Mouse (Mus musculus) limb, embryonic 12.5 days (tissue): ENCODE measurements around the gene Cenpm. TPM values are rescaled to one million over a fixed set of nuclear protein-coding genes. Genes with fewer than 3 reads are reported as not detected.

Experiments
- ATAC-seq: fragments of 200-750 bp; cut with Nextera tagmentation; 2 replicates; pipeline ENCODE4 v1.8.0; 2017; ENCODE audit warnings: low read depth, moderate TSS enrichment; ENCODE audit not compliant: insufficient number of reproducible peaks, insufficient read depth, low FRiP score, low TSS enrichment
- H3K27ac ChIP-seq: fragments of 300-500 bp; sonication (generic); 2 replicates; pipeline ENCODE4 v1.5.1; 2016; ENCODE audit warnings: mild to moderate bottlenecking, moderate library complexity
- H3K27me3 ChIP-seq: fragments of 300-500 bp; sonication (generic); 2 replicates; pipeline ENCODE4 v1.6.1; 2016; ENCODE audit warnings: mild to moderate bottlenecking, moderate library complexity
- H3K36me3 ChIP-seq: fragments of 300-500 bp; sonication (generic); 2 replicates; pipeline ENCODE4 v1.6.1; 2016; ENCODE audit warnings: mild to moderate bottlenecking, moderate library complexity
- H3K4me1 ChIP-seq: fragments of 300-500 bp; sonication (generic); replicated peaks from 2 replicates; pipeline ENCODE4 v1.6.1; 2016
- H3K4me2 ChIP-seq: fragments of 300-500 bp; sonication (generic); 2 replicates; pipeline ENCODE4 v1.6.1; 2016; ENCODE audit warnings: mild to moderate bottlenecking, moderate library complexity
- H3K4me3 ChIP-seq: fragments of 300-500 bp; sonication (generic); replicated peaks from 2 replicates; pipeline ENCODE4 v1.5.1; 2016; ENCODE audit warnings: mild to moderate bottlenecking
- H3K9ac ChIP-seq: fragments of 300-500 bp; sonication (generic); replicated peaks from 2 replicates; pipeline ENCODE4 v1.6.1; 2016; ENCODE audit warnings: mild to moderate bottlenecking, moderate library complexity
- H3K9me3 ChIP-seq: fragments of 300-500 bp; sonication (generic); 2 replicates; pipeline ENCODE4 v1.6.1; 2016; ENCODE audit warnings: mild to moderate bottlenecking, moderate library complexity
- WGBS: fragments of 180-500 bp; shearing (Covaris S2); methylation state at CpG from one replicate; pipeline ENCODE4 v1.1.7; 2016; 5-methylcytosine and 5-hydroxymethylcytosine counted together
- polyA plus RNA-seq: library from polyadenylated mRNA; unstranded; fragments of >200 nt; fragmentation: Nextera tagmentation; extraction: Ambion mirVana; gene quantifications from 2 replicates; pipeline ENCODE4 v1.2.1, GENCODE M21; 2016

Gene Cenpm
- polyA plus RNA-seq, 1 experiment from 2014 or later = 75.5 TPM

DNA sequence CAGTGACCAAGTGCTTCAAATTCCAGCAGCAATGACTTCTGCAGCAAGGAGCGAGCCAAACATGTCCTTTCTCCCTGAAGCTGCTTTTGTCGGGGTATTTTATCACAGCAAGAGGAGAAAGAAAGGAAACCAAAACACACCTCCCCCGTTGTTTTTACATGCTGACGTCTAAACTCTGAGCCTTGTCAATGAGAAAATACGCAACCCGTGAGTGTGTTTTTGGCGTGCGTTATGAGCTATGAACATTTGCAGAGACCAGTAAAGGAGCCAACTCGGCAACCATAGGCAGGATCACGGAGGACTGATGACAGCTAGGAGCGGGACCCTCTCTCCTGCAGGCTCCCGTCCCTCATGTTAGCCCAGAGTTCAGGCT is 820 bp downstream of the Cenpm start:
- Histone ChIP-seq H3K36me3 (peaks cover 11% of the 10 kb centered on the region; the same call in 1 of the 2 replicates), H3K4me3 (peak overlapping the region; percentile 70), H3K27ac (no peak overlapping the region), H3K9me3 (no peaks in the 10 kb centered on the region), H3K4me1 (peaks cover 12% of the 10 kb centered on the region), H3K9ac (peak overlapping the region; percentile 70), H3K4me2 (peak overlapping the region; percentile 93), H3K27me3 (no peaks in the 10 kb centered on the region)
- WGBS = 11% methylated on average over 12 of the region's 12 CpGs
- ATAC-seq = 0 out of 2 replicates have a peak, but pooled peaks have one; percentile 32

- no peak for ATAC-seq
- H3K4me1 ChIP-seq = peaks cover 12% of the 10 kb centered on the region
- 74% methylated on average over 3 of the region's 3 CpGs for WGBS
- no peak overlapping the region for H3K27ac ChIP-seq
- peaks cover 16% of the 10 kb centered on the region; the same call in 1 of the 2 replicates for H3K36me3 ChIP-seq
- peak overlapping the region; percentile 70 for H3K9ac ChIP-seq
- H3K27me3 ChIP-seq = no peaks in the 10 kb centered on the region
- H3K4me3 ChIP-seq = peak overlapping the region; percentile 70
- peak overlapping the region; percentile 93 for H3K4me2 ChIP-seq
- H3K9me3 ChIP-seq = no peaks in the 10 kb centered on the region
Observed at GRCm38 (mm10) chr15:82243311-82243710, 1.2 kb downstream of the Cenpm start.

GRCm38 (mm10) chr15:82236565-82236964 is 8.0 kb downstream of the Cenpm start:
- ATAC-seq = peak; percentile 50; the same call in 1 of the 2 replicates
- 19% methylated on average over 5 of the region's 5 CpGs for WGBS
- no peaks in the 10 kb centered on the region for H3K4me1 ChIP-seq
- no peaks in the 10 kb centered on the region for H3K9me3 ChIP-seq
- H3K9ac ChIP-seq = no peak overlapping the region
- no peaks in the 10 kb centered on the region for H3K27me3 ChIP-seq
- H3K27ac ChIP-seq = no peak overlapping the region
- peaks cover 43% of the 10 kb centered on the region; the same call in 1 of the 2 replicates for H3K36me3 ChIP-seq
- H3K4me2 ChIP-seq = no peak overlapping the region
- no peak overlapping the region for H3K4me3 ChIP-seq

GRCm38 (mm10) chr15:82235661-82236060 is 8.9 kb downstream of the Cenpm start:
- Histone ChIP-seq H3K4me2 (no peak overlapping the region), H3K27me3 (no peaks in the 10 kb centered on the region), H3K36me3 (peaks cover 43% of the 10 kb centered on the region; the same call in 1 of the 2 replicates), H3K27ac (no peak overlapping the region), H3K9me3 (no peaks in the 10 kb centered on the region), H3K9ac (no peak overlapping the region), H3K4me1 (no peaks in the 10 kb centered on the region), H3K4me3 (no peak overlapping the region)
- ATAC-seq = no peak
- 86% methylated on average over 10 of the region's 10 CpGs for WGBS

- Histone ChIP-seq H3K4me3 (no peak overlapping the region), H3K36me3 (peaks cover 21% of the 10 kb centered on the region; the same call in 1 of the 2 replicates), H3K27ac (no peak overlapping the region), H3K9ac (0 out of 2 replicates have a peak overlapping the region, but pooled peaks have one; percentile 0), H3K4me1 (peaks cover 5% of the 10 kb centered on the region), H3K4me2 (no peak overlapping the region), H3K27me3 (no peaks in the 10 kb centered on the region), H3K9me3 (no peaks in the 10 kb centered on the region)
- 66% methylated on average over 4 of the region's 4 CpGs for WGBS
- no peak for ATAC-seq
Observed at GRCm38 (mm10) chr15:82232651-82233050, 11.9 kb downstream of the Cenpm start.

- no peak overlapping the region for H3K9ac ChIP-seq
- no peak for ATAC-seq
- no peak overlapping the region for H3K4me2 ChIP-seq
- no peaks in the 10 kb centered on the region for H3K9me3 ChIP-seq
- WGBS = 69% methylated on average over 11 of the region's 11 CpGs
- no peak overlapping the region for H3K27ac ChIP-seq
- H3K36me3 ChIP-seq = peaks cover 20% of the 10 kb centered on the region; the same call in 1 of the 2 replicates
- no peak overlapping the region for H3K4me3 ChIP-seq
- peaks cover 5% of the 10 kb centered on the region for H3K4me1 ChIP-seq
- H3K27me3 ChIP-seq = no peaks in the 10 kb centered on the region
Observed at GRCm38 (mm10) chr15:82231591-82232378, 12.8 kb downstream of the Cenpm start.

DNA sequence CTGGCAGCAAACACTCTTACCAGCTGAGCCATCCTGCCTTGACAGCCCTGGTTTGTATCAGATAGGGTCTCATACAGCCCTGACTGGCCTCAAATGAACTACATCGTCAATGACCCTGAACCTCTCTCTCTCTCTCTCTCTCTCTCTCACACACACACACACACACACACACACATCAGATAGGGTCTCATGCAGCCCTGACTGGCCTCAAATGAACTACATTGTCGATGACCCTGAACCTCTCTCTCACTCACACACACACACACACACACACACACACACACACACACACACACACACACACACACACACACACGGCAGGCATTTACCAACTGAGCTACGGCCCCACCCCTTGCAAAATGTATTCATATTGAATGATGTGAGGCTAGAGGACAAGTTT is 13.4 kb downstream of the Cenpm start:
- H3K4me3 ChIP-seq = no peak overlapping the region
- no peak for ATAC-seq
- H3K4me2 ChIP-seq = no peak overlapping the region
- H3K36me3 ChIP-seq = peaks cover 20% of the 10 kb centered on the region; the same call in 1 of the 2 replicates
- peaks cover 4% of the 10 kb centered on the region for H3K27me3 ChIP-seq
- H3K4me1 ChIP-seq = peaks cover 5% of the 10 kb centered on the region
- 73% methylated on average over 4 of the region's 4 CpGs for WGBS
- no peaks in the 10 kb centered on the region for H3K9me3 ChIP-seq
- H3K9ac ChIP-seq = no peak overlapping the region
- H3K27ac ChIP-seq = no peak overlapping the region

GRCm38 (mm10) chr15:82230098-82230611 is 14.4 kb downstream of the Cenpm start:
- Histone ChIP-seq H3K4me2 (no peak overlapping the region), H3K9ac (no peak overlapping the region), H3K27ac (no peak overlapping the region), H3K27me3 (peaks cover 14% of the 10 kb centered on the region), H3K36me3 (peaks cover 17% of the 10 kb centered on the region; the same call in 1 of the 2 replicates), H3K4me3 (no peak overlapping the region), H3K9me3 (no peaks in the 10 kb centered on the region), H3K4me1 (peaks cover 5% of the 10 kb centered on the region)
- ATAC-seq = no peak
- WGBS = 74% methylated on average over 6 of the region's 6 CpGs

GRCm38 (mm10) chr15:82229542-82230045 is 15.0 kb downstream of the Cenpm start:
- 40% methylated on average over 11 of the region's 11 CpGs for WGBS
- H3K4me2 ChIP-seq = no peak overlapping the region
- H3K9ac ChIP-seq = no peak overlapping the region
- H3K4me3 ChIP-seq = no peak overlapping the region
- H3K27me3 ChIP-seq = peaks cover 19% of the 10 kb centered on the region
- H3K9me3 ChIP-seq = no peaks in the 10 kb centered on the region
- ATAC-seq = no peak
- H3K4me1 ChIP-seq = peaks cover 7% of the 10 kb centered on the region
- H3K27ac ChIP-seq = no peak overlapping the region
- H3K36me3 ChIP-seq = peaks cover 16% of the 10 kb centered on the region; the same call in 1 of the 2 replicates

GRCm38 (mm10) chr15:82225769-82226168 is 18.8 kb downstream of the Cenpm start:
- Histone ChIP-seq H3K4me1 (peaks cover 17% of the 10 kb centered on the region), H3K27ac (no peak overlapping the region), H3K27me3 (peaks cover 49% of the 10 kb centered on the region), H3K4me3 (no peak overlapping the region), H3K9me3 (no peaks in the 10 kb centered on the region), H3K4me2 (no peak overlapping the region), H3K36me3 (no peaks in the 10 kb centered on the region), H3K9ac (no peak overlapping the region)
- no peak for ATAC-seq
- 90% methylated on average over 5 of the region's 5 CpGs for WGBS

DNA sequence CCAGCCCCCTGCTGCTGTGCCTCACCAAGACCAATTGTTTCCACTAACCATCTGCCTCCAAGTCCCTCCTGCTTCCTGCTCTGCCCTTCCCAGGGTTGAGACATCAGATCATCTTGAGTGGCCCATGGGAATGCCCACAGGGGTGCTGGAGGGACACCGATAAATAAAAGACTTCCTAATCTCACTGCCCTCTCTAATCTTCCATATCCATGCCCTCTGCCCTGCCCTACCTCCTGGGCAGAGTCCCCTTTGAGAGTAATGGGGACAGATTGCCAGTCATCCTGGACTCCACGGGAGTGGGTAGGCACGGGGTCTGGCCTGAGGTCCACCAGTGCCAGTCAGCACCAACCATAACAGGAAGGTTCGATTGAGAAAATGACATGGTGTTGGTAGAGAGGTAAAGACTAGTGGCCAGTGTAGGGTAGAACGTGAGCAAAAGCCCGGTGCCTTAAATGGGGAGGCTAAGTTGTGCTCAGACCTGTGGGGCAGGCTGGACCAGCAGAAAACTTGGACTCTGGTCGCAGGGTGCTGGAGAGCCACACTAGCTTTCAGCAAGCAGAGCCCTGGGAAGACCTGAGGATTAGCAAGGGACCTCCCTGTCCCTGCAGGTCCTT is 19.8 kb downstream of the Cenpm start:
- Histone ChIP-seq H3K27me3 (peaks cover 55% of the 10 kb centered on the region), H3K4me3 (peak overlapping the region; percentile 41; the same call in 1 of the 2 replicates), H3K4me2 (peak overlapping the region; percentile 66), H3K27ac (no peak overlapping the region), H3K36me3 (no peaks in the 10 kb centered on the region), H3K9me3 (no peaks in the 10 kb centered on the region), H3K4me1 (peaks cover 17% of the 10 kb centered on the region), H3K9ac (no peak overlapping the region)
- ATAC-seq = no peak
- 33% methylated on average over 7 of the region's 7 CpGs for WGBS
